Mouse (Mus musculus) T-cell, adult 2 months (primary cell): ENCODE results near the gene Zfp938.

Source experiments
- DNase-seq: peaks from one replicate; pipeline ENCODE4 v3.0.0; 2022; ENCODE audit warnings: low spot score

Zfp938 gene

DNA sequence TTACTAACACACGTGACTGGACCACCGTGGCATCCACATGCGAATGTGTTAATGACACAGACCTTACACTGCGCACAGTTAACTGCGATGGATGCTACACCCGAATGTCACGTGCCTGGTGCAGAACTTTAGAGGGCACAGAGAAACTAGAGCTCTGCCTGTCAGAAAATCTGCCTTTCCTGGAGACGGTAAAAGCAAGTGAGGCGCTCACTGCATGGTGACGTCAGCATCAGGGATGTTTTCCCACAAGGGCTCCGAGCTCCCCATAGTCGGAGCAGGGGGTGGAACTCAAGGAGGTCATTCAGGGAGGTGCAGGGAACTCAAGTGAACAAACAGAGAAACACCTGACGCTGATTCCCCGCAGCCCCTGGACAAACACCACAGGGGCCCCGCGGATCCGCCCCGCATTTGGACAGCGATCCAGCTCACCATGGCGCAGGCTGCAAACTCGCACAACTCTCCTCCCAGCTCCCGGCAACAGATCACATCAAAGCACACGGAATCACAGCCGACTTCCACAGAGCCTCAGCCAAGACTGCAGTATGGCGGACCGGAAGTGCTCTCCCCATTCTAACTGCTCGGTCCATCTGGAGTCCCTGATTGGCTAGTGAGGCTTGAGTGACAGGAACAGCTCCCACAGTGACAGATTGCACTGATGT lies at the start of gene Zfp938:
Gene Zfp938, minus strand, starts transcription at position 539 of the 659 bp plus-strand sequence.
- DNase-seq = peak; percentile 76

GRCm38 (mm10) chr10:82257331-82257730 lies 16.3 kb upstream of the Zfp938 start:
- DNase-seq = no peak

DNA sequence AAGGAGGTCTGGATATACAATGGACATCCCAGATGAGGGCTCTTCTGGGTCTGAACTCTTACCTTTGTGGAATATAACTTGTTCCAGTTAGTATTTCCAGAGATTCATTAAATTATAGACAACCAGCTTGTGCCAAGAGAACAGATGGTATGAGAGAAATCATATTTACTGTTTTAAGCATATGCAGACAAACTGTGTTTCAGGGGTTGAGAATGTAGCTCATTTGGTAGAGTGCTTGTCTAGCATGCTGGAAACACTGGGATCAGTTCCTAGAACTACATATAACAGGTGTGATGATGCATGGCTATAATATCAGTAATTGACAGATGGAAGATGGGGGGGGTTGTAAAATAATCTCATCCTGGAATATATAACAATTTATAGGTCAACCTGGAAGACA lies 3.9 kb upstream of the Zfp938 start:
- DNase-seq = no peak

GRCm38 (mm10) chr10:82241401-82241788 lies 315 bp upstream of the Zfp938 start:
- no peak for DNase-seq

DNA sequence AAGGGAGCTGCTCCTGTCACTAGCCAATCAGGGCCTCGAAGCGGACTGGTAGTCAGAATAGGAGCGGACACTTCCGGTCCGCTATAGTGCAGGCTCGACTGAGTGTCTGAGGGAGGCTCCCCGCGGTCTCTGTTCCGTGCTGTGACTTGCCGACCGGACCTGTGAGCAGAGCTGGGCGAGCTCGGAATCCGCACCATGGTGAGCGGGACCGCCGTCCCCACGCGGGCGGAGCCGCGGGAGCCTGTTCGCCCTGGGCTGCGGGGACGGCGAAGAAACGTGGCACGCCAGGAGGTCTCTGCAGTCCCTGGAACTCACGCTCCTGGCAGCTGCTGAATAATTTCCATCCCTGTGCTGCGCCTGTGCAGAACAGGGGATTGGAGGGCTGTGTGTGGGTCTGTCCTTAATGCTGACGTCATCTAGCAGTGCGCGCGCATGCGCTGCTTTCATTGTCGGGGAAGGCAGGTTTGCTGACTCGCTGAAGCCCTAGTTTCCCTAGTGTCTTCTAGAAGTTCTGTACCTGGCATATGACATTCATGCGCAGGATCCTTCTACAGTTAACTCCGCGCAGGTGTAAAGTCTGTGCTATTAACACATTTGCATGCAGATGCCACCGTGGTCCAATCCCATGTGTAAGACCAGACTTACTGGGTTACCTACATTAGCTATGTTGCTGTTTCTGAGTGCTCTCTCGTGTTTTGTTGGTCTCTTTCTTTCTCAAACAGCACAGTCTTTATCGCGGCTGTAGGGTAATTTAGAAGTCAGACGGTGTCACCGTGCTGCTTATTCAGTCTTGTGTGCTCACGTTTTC lies 62.6 kb downstream of the Zfp938 start:
- DNase-seq = peak; percentile 62
